Mouse (Mus musculus) cerebellum, adult 2 months (tissue): ENCODE data around the gene Gm5128.
"Not testable (repeated sequence)": the region's sequence is repeated elsewhere in the genome, so short reads cannot be mapped to it uniquely, and the experiment has no call there.

Experiments used
- CTCF ChIP-seq: fragments of 200-500 bp; IDR thresholded peaks from 2 replicates; pipeline ENCODE4 v1.5.1; 2011; ENCODE audit warnings: low read depth, mild to moderate bottlenecking, control low read depth, low read length, moderate library complexity, borderline replicate concordance; ENCODE audit not compliant: insufficient read depth
- POLR2A ChIP-seq: fragments of 200-500 bp; IDR thresholded peaks from 2 replicates; pipeline ENCODE4 v1.6.1; 2011; ENCODE audit warnings: low read length, control low read depth, borderline replicate concordance; ENCODE audit not compliant: insufficient read depth

DNA sequence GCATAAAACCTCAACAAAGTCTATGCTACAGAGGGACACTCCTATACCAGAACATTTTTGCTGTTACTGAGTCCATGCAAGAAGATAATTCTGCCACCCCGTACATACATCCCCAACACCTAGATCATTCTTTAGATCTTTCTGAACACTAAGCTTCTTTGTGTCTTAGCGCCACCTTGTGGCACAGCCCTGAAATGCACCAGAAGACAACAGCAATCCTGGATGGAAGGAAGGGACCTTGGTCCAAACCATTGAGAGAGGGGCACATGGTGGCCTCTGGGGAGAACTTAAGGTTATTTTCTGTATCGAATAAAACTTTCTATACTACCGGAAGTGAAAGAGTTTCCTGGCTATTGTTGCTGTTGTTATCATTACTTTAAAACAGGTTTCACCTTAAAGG is 11.1 kb upstream of the Gm5128 start:
- not testable (repeated sequence) for TF ChIP-seq CTCF, POLR2A
